Mouse (Mus musculus) hindlimb bud, embryonic 11.5 days (tissue): Measurements from ENCODE around the gene Tox2.

Experiments
- DNase-seq: peaks from one replicate; pipeline ENCODE4 v3.0.0-alpha.2; 2012; ENCODE audit warnings: low read depth, low spot score; ENCODE audit errors: extremely low spot score

The Tox2 gene

DNA sequence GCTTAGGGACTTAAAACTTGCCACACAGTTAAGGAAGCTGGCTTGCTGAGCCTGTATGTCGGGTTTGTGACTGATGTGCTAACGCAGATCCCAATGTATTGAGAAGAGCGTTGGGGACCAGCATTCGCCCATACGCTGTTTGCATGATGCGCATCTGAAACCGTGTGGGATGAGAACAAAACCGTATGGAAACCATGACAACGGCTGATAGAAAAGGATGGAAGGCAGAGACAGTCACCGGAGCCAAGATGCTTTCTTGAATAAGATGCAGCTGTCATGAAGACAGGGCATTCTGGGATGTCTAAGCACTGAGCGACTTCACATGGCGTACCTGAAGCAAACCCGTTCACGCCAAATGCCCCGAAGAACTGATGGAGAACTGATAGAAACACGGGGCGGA is 106.5 kb downstream of the Tox2 start:
- DNase-seq: no peak

DNA sequence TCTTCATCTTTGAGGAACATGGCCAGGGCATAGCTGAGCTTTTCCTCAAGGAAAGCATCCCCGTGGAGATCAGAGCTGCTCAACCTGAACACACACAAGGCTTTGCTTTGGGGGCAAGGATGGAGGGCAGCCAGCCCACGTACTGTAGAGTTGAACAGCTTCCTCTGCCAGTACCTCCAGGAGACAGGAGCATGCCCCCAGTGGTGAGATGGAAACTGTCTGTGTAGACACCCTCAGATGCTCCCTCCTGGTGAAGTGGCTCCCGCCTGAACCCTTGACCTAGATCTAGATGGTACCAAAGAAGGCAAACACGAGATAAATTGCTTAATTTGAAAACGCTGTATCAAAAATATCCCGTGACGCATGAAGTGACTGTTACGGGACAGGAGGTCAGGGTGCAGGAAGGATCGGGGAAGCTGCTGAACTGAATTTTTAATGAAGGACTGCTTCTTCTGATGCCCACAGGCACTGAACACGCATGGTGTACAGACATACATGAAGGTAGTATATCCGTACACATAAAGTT is 107.3 kb downstream of the Tox2 start:
- DNase-seq: no peak

DNA sequence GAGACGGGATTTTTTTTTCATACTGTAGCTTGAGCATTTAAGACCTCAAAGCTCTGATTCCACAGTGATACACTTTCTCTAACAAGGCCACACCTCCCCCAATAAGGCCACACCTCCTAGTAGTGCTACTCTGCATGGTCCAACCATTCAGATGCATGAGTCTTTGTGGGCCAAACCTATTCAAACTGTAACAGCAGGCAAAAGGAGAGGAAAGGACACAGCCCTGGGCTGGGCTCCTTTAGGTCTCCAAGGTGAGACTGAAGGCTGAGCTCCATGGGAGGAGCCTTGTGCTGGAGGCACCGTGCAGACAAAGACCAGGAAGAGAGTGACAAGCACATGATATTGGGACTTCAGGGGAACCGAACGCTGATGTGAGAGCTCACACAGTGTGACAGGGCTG is 114.4 kb downstream of the Tox2 start:
- no peak for DNase-seq

DNA sequence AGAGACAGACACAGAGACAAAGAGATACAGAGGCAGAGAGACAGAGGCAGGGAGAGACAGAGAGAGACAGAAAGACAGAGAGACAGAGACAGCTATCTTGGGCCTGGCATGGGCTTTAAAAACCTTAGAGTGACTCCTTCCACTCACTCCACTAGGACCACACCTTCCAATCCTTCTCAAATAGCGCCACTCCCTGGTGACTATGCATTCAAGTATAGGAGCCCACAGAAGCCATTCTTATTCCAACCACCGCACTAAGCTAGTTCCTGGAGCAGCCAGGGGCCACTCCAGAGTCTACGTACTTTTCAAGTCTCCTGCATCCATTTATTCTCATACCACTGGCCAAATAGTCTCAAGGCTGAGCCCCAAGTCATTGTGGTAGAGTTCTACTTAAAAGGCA is 115.9 kb downstream of the Tox2 start:
- no peak for DNase-seq

GRCm38 (mm10) chr2:163323163-163323562 is 120.2 kb downstream of the Tox2 start:
- no peak for DNase-seq

DNA sequence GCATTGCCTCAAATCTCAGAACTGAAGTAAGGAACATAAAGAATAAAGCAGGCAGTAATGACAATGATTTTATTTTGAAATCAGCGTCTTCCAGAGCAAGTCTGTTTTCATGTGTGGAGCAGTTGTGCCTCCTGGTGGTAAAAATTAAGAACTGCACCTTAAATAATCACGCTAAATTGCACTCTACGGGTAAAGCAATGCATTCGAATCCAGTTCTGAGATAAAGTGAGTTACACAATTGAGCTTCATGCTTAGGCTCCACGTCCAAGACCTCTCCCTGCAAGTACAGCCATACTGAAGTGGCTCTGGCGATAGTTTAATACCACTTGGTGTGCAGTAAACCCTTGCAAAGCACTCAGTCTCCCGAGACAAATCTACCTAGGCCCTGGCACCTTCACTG is 127.8 kb downstream of the Tox2 start:
- peak; percentile 37 for DNase-seq

- DNase-seq: no peak
Measured at GRCm38 (mm10) chr2:163331423-163331822, 128.5 kb downstream of the Tox2 start.

DNA sequence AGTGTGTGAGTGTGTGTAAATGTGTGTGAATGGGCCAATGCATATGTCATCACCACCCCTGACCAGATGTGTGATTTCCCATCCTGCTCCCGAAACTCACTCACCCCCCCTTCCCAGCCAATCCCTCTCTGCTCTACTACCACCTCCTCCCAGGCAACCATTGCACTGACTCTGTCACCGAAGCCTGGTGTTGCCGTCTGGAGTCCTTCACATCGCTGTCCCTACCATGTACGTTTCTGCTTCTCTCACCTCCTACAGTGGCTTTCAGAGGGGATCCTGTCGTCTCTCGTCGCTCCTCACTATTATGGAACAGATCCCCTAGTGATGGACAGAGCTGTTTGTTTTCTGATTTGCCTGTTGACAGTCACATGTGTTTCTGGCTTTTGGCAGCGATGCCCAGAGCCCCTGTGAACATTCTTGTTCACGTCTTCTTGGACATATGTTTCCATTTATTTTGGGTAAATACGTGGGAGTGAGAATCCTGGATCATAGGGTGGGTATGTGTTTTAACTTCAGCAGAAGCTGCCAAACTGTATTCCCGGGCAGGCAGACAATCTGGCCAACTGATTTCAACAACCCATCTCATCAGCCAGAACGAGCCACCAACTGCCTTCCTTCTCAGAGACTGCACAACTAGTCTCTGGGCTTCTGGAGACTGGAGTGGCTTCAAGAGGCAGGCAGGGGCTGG is 129.6 kb downstream of the Tox2 start:
- DNase-seq: no peak

- DNase-seq: peak; percentile 33
Measured at GRCm38 (mm10) chr2:163340263-163340662, 137.3 kb downstream of the Tox2 start.

DNA sequence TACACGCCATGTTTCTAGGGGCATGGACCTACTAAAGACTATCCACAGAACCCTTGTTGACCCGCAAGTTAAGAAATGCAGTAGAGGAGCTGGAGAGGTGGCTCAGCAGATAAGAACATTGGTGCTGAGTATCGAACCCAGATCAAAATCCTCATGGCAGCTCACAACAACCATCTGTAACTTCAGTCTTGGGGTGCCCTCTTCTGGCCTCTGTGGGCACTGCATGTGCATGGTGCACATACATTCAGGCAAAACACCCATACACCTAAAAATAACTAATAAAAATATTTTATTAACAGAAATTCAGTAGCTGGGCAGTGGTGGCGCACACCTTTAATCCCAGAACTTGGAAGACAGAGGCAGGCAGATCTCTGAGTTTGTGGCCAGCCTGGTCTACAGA is 140.7 kb downstream of the Tox2 start:
- DNase-seq: no peak

- DNase-seq: no peak
Measured at GRCm38 (mm10) chr2:163344976-163345660, 142.2 kb downstream of the Tox2 start.

DNA sequence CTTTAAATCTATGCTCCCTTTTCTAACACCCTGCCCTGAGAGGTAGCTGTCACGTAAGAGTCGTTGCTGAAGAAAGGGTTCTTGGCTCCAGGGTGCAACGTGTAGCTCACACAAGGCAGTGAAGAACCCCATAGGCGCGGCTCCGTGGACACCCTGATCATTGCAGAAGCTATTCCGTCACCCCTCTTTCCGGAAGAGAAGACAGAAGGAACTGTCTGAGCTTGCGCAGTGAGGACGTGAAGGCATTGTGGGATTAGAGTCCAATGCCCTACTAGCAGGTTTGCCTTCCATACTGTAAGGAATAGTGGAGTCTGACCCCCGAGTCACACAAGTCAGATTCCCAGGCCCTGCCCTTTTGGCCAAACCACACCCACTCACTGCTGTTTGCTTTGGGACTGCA is 143.6 kb downstream of the Tox2 start:
- no peak for DNase-seq

GRCm38 (mm10) chr2:163347517-163348184 is 144.7 kb downstream of the Tox2 start:
- no peak for DNase-seq

- DNase-seq: no peak
Measured at GRCm38 (mm10) chr2:163348677-163349076, 145.8 kb downstream of the Tox2 start.

DNA sequence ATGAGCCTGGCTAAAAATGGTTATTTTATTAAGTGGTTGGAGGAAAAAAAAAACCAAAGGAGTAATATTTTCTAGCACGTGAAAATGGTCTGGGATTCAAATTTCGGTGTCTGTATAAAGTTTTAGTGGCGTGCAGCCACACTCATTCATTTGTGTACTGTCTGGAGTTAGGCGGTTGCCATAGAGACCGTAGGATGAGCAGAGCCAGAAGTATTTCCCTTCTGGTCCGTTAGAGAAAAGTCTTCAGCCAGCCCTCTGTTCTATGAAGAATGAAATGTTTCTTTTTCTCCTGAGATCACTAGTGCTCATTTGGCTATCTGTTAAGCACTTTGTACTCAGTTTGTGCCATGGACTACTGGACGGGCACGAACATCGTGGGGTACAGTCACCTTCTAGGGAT is 146.5 kb downstream of the Tox2 start:
- no peak for DNase-seq

GRCm38 (mm10) chr2:163350443-163350842 is 147.5 kb downstream of the Tox2 start:
- DNase-seq: no peak

DNA sequence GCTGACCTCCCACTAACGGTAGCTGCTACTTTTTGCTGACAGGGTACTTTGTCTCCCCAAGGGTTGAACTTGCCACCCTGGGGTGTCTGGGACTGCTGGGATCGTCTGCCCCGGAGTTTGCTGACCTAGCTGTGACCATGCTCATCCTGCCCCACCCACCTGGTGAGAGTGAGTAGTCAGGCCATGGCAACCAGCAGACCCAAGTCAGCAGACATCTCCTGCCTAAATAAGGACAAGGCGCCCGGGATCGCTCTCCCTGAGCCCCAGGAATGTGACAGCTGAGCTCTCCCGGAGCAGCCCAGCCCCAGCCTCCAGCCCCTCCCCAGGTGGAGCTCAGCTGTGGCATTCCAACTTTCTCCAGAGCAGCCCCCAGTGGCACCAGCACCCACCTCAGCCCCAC is 150.8 kb downstream of the Tox2 start:
- DNase-seq: no peak

- no peak for DNase-seq
Measured at GRCm38 (mm10) chr2:163355666-163356065, 152.7 kb downstream of the Tox2 start.

GRCm38 (mm10) chr2:163356113-163356840 is 153.4 kb downstream of the Tox2 start:
- no peak for DNase-seq

DNA sequence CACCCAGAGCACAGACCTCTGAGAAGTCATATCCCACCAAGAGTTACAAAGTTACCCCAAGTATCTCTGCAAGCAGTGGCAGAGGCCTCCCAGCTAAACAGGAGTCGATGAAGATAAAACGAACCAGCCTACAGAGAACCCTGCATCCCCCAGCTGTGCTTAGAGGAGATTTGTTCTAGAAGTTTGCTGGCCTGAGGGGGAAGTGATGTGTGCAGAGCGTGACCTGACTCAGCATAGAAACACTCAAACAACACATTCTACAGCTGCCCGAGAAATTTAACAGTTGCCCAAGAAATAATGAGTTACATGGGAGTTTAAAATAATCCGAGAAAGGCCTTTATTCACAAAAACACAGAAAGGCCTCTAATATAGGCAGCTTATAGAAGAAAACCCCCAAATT is 155.7 kb downstream of the Tox2 start:
- DNase-seq: no peak

DNA sequence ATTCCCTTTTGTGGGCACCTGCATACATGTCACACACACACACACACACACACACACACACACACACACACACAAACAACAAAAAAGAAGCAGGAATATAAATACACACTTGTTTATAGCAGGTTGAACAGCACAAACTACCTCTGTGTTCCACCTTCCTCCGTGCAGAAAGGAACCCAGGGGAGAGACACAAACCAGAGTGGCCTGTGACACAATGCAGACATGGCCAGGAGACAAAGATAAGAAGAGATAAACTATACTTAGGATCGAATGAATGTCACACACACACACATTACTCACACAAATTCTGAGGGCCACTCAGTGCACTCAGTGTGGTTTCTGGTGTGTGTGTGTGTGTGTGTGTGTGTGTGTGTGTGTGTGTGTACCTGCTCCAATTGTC is 156.3 kb downstream of the Tox2 start:
- no peak for DNase-seq
